Mouse (Mus musculus): ENCODE measurements around the gene Rilp.

Gene Rilp

DNA sequence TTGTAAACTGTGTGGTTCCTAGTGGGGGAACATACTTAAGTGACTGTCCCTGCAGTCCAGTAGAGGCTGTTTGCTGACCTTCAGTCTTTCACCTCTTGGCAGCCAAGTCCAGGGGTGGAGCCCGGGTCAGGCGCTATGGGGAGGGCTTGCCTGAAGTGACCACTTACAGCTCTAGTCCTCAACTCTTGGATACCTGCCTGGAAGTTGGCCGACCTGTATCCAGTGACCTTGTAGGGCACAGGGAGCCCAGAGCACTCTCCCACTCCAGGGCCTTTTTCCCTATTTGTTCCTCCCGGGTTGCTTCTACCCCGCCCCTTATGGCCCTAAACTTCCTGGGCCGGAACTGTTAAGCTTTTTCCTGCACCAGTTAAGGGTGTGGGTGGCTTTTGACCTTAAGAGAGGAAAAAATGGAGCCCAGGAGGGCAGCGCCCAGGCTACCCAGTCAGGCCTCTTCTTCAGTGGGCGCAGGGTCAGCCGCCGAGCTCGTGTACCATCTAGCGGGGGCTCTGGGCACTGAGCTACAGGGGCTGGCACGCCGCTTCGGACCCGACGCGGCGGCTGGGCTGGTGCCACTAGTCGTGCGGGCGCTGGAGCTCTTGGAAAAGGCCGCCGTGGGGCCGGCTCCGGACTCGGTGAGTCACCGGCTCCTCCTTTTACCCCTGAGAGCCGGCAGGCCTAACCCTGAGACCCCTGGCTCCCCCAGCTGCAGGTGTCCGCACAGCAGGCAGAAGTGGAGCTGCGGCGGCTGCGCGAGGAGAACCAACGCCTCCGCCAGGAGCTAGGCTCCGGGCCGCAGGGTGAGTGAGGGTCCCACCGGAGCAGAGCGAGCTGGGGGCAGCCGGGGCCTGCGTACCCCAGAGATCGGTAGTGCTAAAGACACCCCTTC lies at the start of gene Rilp:
TSS of gene Rilp (plus strand) at position 354 of the 886 bp plus-strand sequence.
- peak; percentile 89 for DNase-seq

DNA sequence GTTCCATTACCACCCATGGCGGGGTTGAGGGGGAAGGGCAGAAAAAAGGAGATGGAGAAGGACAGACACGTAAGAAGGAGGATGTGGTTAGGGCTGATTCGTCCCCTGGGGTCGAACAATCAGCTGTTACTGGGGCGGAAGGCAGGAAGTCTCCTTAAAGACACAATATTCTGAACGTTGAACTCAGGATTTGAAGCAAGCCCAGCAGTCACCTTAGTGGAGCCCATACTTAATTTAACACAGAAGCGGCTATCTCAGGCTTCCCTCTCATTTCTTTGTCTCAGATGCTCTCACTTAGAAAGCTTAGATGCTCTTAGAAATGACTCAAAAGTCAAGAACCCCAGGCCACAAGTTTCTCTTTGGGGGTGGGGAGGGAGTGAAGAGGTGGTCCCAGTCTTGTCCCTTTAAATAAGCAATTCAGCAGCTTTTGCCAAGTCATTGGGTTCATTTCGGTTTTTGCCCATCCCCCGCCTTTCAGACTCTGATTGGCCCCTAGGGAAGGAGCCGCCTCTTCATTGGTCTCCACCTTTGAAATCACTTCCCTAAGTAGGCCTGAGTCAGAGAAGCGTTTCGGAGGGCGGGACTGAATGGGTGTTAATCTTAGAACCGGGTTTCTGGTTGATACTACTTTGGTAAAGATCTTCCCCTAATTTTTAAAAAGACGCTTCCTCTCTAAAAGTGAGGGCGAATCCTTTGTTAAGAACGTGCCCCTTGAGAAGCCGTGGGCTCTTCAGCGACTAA lies 49.6 kb upstream of the Rilp start:
- DNase-seq: peak; percentile 91

DNA sequence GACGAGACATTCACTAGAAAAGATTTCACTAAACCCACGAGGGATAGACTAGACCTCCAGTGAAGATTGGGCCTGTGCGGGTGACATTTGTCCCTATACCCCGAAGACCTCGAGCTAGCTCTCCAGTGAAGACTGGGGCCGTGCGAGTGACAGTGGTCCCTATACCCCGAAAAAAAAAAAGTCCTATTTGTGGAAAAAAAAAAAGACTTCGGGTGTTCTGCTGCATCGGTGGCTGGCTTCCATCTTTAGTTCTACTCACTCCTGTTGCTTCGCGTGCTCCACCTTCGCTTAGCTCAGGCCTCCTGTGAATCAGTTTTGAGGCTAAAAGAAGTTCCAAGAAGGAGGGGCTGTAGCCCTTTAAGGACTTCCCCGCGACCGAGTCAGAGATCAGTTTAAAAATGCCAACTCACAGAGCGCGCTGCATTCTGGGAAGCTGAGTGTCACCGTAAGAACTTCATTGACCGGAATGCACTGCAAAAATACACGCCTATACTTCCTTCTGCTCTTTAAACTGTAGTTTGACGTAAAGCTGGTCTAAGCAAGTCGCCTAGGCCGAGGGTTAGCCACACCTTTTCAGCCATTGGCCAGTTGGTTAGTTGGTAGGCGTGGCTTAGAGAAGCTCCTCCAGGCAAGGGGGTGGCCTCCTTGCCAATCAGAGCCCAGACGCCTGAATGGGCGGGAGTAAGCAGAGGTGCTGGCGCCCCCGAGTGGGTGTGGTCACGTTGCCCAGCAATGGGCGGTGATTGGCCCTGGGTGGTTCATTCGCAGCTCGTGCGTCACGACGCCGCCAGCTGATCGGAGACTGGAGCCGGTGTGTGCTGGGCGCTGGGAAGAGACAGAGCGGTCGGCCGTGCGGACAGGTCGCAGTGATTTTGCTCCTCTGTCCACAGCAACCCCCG lies 48.8 kb upstream of the Rilp start, which contains the start of gene Tlcd2:
TSS of gene Tlcd2 (plus strand) at position 872 of the 899 bp plus-strand sequence.
- peak; percentile 99 for DNase-seq

DNA sequence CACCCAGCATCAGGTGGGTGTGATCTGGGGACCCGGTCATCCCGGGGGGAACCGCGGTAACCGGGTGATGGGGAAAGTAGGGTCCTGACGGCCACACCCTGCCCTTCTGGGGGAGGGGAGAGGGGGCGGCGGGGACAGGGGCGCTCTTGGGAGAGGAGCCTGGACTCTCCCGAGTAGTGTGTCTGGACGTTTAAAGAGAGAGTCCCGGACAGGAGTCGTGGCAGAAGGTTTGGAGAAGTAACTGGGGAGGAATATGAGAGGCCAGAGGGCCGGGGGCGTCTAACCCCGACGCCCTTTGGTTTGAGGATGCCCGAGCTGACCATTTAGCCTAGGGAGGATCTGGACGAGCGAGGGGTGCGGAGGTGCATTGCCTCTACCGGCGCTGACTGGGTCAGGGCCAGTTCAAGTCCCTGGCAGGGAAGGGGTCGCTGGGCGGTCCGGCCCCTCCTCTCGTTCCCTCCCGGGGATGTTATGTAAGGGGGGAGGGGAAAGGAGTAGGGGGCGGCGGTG lies 48.1 kb upstream of the Rilp start:
- DNase-seq: no peak

DNA sequence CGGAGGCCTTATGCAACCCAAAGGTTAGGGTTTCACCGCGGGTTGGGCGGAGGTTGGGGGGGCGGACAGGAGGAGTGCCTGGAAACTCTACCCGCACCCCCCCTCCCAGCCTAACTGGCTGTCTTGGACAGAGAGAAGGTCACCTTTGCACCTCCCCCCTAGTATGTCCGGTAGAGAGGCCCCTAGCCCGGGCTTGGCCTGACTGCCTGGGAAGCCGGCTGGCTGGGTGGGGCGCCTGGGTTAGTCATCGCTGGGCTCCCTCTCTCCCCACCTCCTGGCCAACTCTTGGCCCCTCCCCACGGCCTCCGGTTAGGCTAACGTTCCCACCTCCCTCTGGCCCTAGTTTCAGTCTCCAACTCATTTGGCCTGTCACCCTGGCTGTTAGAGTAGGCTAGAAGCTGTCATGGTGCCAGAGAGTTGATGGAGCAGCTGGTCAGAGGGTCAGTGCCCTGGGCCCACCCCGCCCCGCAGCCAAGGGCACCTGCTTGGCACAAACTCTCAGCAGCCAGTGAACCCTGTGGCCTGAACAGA lies 47.6 kb upstream of the Rilp start:
- peak; percentile 88 for DNase-seq

DNA sequence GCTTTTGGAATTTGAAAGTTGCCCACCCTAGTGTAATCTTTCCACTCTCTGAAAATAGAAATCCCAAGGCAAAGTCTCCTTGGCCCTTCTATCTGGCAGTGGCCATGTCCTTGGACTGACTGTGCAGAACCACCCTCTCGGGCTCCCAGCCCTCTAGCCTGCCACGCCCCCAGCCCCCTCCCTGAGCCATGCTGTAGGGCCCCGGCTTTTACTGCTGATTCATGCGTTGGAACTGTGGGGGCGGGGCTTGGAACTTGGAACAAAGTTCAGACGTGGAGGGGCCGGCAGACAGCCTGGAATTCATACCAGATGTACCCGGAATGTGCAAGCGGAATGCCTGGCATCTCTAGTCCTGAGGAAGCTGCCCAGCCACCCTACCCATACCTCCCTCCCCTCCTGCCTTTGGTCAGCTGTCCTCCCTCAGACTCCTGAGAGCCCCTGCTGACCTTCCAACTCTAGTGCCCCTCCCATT lies 47.0 kb upstream of the Rilp start:
- DNase-seq: peak; percentile 95

DNA sequence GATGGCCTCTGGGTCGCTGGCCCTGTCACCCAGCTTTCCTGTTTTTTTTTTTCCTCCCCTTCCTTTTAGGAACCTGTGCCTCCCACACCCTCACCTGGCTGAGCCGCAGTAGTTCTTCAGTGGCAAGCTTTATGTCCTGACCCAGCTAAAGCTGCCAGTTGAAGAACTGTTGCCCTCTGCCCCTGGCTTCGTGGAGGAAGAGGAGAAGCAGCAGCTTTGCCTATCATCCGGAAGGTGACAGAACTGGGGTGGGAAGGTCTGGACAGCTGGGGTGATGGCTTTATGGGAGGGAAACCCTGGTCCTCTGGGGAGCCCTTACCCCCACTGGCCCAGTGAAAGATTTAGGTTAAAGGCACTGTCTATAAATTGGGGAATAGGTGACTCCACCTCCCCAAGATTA lies 46.3 kb upstream of the Rilp start:
- DNase-seq: no peak

DNA sequence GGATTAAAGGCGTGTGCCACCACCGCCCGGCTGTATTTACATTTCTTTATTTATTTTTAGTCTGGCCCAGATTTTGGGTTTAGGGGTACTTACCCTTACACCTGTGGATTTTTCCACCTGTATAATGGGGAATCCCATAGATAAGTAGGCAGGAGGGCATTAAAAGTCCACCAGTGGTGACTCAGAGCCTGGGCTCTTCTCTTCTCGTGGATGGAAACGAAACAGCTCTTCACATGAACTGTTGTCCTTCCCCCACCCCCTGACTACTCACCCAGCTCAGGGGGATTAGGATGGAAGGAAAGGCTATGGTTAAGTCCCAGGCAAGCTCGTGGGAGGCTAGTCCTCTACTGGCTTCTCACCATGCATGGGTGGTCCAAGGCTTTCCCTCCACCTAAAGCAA lies 45.5 kb upstream of the Rilp start:
- DNase-seq: no peak

DNA sequence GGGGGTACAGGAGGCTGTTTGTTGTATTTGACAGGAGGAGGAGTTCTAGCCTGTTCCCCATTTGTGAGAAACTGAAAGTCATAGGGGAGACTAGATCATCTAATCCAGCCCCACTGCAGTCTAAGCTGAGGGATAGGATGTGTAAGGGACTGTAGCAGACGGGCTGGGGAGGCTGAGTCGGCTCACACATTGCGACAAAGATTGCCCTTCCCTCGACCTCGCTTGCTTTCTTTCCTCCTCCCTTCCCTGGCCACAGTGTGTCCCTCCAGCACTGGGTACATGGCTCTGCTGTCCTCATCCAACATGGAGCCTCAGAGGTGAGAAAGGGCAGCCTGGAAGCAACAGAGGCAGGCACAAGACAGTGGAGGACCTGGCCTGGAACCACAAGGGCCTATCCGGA lies 44.8 kb upstream of the Rilp start:
- no peak for DNase-seq

DNA sequence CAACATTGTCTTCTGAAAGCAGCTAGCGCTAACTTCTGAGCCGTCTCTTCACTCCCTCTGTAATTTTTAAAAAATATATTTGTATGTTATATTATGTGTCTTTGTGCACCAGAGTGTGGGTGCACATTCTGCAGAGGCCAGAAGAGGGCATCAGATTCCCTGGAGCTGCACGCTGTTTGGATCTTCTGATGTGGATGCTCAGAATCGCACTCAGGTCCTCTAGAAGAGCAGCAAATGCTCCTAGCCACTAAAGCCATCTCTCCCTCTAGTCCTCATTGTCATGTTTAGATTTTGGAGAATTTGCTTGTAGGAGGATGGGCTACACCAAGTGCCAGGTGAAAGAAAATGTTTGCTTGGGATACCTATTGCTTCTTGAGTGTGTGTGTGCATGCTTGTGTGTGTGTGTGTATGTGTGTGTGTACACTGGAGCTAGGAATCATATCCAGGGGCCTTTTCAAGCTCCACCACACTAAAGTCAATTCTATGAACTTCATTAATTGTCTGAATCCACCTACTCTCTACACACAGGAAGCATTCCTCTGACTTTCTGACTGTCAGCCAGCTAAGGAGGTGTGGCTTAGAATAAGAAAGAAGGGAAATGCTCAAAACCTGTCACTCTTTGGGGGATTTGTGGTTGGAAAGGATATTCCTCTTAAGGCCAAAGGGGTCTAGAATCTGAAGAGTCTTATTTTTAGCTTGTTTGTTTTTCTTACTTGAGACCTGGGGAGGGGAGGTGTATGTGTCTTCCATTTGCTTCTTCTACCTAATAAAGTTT lies 43.0 kb upstream of the Rilp start:
- no peak for DNase-seq

DNA sequence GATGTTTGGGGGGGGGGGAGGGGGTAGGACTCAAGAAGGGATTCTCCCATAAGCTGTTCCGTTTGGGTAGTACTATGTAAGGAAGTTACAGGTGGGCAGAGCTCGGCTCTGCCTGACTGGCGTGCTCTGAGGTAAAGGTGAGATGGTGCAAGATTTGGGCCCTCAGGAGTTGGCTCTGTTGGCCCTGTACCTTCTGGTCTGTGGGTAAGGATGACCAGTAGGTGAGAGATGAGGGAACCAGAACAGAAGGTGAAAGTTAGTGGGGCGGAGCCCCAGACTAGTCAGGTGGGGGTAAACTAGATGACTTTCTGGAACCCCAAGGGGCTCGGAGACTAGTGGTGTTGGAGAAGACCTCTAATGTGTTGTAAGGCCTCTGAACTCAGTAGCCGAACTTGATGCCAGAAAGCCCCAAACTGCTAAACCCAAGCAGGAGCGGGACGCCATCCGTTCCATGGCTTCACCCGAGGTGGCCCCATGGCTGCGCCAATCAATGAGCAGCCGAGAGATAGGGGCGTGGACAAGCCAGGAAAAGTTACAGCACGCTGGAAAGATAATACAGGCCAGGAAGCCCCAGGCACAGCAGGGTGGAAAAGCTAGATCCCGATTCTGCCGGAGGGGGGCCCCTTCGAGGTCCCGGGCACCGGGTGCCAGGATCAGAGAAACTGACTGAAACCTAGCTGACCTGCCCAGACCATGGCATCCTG lies 42.2 kb upstream of the Rilp start:
- DNase-seq: peak; percentile 61

DNA sequence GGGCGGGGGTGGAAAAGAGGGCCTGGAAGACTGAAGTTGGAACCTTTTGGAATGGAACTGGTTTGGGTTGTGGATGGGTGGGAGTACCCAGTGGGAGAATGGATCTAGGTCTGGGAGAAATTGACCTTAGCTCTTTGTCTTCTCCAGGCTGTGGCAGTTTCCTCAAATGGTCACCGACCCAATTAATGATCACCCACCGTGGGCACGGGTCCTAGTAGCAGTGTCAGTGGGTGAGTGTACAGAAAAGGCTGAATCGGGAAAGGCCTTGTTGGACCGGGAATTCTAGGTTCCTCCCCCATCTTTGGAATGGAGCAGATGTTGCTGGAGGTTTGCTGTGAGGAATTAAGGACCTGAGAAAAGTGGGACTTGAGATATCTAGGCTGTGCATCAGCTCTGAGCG lies 41.5 kb upstream of the Rilp start:
- DNase-seq: no peak

DNA sequence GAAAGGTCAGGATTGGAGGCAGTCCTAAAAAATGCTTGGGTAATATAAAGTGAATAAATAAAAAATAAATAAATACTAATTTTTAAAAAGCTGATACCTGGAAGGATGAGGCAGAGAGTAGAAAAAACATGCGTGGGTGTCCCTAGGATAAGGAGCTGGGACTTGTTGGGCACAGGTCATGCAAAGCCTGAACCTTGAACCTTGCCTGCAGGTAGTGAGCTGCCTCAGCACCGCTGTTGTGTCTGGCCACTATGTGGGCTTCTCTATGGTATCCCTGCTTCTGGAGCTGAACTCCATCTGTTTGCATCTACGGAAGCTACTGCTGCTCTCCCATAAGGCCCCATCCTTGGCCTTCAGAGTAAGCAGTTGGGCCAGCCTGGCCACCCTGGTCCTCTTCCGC lies 40.6 kb upstream of the Rilp start:
- peak; percentile 6 for DNase-seq

DNA sequence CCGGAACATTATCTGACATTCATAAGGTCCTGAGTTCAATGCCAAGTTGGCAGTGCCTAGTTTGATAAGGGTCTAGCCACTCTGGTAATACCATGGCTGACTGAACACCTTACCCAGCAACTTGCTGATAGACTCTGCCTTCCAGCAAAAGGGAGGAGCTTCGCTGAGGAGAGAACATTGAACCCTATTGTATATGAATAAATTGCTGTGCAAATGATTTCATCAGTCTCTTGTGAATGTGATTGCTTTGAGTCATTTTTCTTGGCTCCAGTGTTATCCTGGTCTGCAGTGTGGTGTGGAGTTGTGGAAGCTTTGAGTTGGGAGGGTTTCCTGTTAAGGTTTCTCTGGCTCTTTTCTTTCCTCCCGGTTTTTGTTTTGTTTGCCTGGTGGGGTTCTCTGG lies 39.2 kb upstream of the Rilp start:
- no peak for DNase-seq

DNA sequence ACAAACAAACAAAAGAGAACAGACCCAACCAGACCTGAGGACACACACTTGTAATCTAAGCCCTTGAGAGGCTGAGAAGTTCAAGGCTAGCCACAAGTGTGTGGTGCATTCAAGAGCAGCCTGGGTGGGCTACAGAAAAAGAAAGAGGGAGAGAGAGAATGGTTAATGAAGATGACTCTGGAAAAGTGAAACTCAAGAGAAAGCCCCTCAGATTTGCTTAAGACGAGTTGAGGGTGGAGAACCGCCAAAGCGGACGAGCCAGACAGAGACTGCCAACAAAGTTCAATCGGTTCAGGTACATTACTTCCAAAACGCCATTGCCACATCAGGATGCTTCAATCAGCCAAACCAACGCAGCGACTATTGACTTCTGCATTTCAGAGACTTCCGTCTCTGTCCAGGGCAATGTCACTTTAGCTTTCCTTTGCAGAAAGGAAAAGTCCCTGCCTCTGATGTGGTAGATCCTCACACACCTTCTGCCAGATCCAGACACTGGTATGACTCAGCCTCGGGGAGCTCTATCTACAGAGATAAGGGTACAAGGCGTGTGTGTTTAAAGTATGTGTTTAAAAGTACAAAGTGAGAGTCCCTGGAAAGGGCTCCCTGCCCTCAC lies 37.3 kb upstream of the Rilp start:
- no peak for DNase-seq

DNA sequence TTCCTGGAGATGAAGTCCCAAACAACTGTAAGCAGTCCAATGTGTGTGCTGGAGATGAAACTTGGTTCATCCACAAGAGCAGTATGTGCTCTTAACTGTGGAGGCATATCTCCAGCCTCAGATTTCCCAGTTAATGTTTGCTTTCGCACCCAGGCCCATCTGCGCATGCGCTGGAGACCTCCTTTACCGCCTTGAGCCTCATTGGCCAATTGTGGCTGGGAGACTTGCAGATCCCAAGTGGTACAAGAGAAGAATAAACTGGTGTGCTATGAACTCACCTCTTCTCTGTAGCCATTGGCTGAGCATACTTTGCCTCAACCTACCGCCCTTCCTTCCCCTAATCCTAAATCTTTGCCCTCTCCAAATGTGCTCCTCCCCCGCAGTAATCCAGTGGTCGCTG lies 36.5 kb upstream of the Rilp start:
- no peak for DNase-seq

DNA sequence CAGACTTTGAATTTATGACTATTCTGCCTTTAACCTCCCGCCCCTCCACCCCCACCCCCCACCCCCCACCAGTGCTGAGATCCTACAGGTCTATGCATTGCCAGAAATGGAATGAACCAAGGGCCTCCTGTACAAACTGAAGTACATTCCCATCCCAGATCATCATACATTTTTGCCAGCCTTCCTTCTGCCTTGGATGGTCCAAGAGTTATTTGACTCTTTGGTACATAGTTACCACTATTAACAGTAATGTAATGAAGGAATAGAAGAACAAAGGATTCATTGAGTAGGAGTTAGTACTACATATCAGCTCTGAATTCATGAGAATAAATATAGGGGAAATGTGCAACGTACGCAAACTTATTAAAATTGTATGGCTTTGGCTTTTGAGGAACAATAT lies 23.7 kb upstream of the Rilp start:
- no peak for DNase-seq

DNA sequence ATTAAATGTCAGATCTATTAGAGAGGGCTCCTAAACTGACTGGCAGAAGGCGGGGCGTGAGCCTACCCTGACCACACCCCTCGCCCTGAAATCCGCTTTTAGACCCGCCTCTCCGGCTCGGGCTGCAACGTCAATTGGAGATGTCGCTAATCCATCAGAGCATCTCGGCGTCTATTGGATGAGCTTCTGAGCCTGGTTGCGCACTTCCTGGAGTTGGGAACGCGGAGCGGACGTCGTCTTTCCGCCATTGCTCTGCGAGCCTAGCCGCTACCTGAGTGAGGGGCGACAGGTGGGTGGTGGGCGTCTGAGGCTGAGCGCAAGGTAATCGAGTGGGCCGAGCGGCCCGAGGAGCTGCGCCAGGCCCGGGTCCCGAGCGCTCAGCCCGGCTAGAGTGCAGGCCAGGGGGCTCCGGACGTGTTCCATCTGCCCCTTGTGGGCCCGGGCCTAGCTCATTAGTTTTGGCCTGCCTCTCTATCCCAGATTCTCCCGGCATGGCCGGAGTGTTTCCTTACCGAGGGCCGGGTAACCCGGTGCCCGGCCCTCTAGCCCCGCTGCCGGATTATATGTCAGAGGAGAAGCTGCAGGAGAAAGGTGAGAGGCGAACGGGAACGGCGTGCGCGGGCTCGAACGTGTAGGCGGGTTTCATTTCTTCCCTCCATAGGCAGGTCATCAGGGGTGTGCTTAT lies 23.2 kb upstream of the Rilp start, which contains the start of gene Prpf8:
TSS of gene Prpf8 (plus strand) at position 216 of the 685 bp plus-strand sequence.
- peak; percentile 98 for DNase-seq

DNA sequence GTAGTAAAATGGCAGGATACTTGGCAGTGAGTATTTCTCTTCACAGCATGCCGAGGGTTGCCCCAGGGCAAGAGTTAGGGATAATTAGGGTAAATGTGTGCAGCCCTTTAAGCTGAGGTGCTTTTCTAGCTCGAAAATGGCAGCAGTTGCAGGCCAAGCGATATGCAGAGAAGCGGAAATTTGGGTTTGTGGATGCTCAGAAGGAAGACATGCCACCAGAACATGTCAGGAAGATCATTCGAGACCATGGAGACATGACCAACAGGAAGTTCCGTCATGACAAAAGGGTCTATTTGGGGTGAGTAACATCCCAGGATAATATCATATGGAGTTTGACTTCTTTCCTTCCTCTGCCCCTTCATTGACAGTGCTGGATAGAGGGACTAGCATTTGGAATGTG lies 22.4 kb upstream of the Rilp start:
- DNase-seq: no peak
